Mouse (Mus musculus): ENCODE measurements around the gene Dcaf6. TPM values are rescaled to one million over a fixed set of nuclear protein-coding genes. Genes with fewer than 3 reads are reported as not detected.
A peak's percentile ranks its signal among the peaks of the same experiment; 100 is the strongest.

Gene Dcaf6
- polyA plus RNA-seq, 1 experiment: 46.6 TPM

GRCm38 (mm10) chr1:165291606-165292005 lies 168.7 kb downstream of the Dcaf6 start:
- Histone ChIP-seq H3K4me1 (ENCODE audit: control insufficient read depth, insufficient read depth, low read length) (no peaks in the 10 kb centered on the region), H3K4me3 (replicated peaks; ENCODE audit: insufficient read depth, low read depth, low read length) (no peak overlapping the region), H3K27me3 (ENCODE audit: control insufficient read depth, insufficient read depth, low read length) (no peaks in the 10 kb centered on the region), H3K27ac (ENCODE audit: insufficient read depth, low read length) (no peak overlapping the region)
- TF ChIP-seq POLR2A (IDR thresholded peaks at IDR 0.05; ENCODE audit: borderline replicate concordance, insufficient read depth, low read length): no peak
- no peak for TF ChIP-seq CTCF (IDR thresholded peaks at IDR 0.05; ENCODE audit: borderline replicate concordance, insufficient read depth, low read depth, low read length)
- no peak for DNase-seq
- 91% methylated on average over 6 of the region's 6 CpGs for WGBS

GRCm38 (mm10) chr1:165289831-165290230 lies 170.4 kb downstream of the Dcaf6 start:
- Histone ChIP-seq H3K4me3 (replicated peaks; ENCODE audit: insufficient read depth, low read depth, low read length) (no peak overlapping the region), H3K27ac (ENCODE audit: insufficient read depth, low read length) (no peak overlapping the region), H3K27me3 (ENCODE audit: control insufficient read depth, insufficient read depth, low read length) (no peaks in the 10 kb centered on the region), H3K4me1 (ENCODE audit: control insufficient read depth, insufficient read depth, low read length) (no peaks in the 10 kb centered on the region)
- 0 out of 2 replicates have a peak, but pooled peaks have one; percentile 8 for TF ChIP-seq CTCF (IDR thresholded peaks at IDR 0.05; ENCODE audit: borderline replicate concordance, insufficient read depth, low read depth, low read length)
- TF ChIP-seq POLR2A (IDR thresholded peaks at IDR 0.05; ENCODE audit: borderline replicate concordance, insufficient read depth, low read length): no peak
- DNase-seq: no peak
- WGBS: 90% methylated on average over 4 of the region's 4 CpGs

GRCm38 (mm10) chr1:165288165-165288564 lies 172.1 kb downstream of the Dcaf6 start:
- no peak overlapping the region for H3K27ac ChIP-seq (ENCODE audit: insufficient read depth, low read length)

GRCm38 (mm10) chr1:165284096-165284495 lies 176.2 kb downstream of the Dcaf6 start:
- no peaks in the 10 kb centered on the region for H3K27me3 ChIP-seq (ENCODE audit: control insufficient read depth, insufficient read depth, low read length)
- TF ChIP-seq POLR2A (IDR thresholded peaks at IDR 0.05; ENCODE audit: borderline replicate concordance, insufficient read depth, low read length) (no peak), CTCF (IDR thresholded peaks at IDR 0.05; ENCODE audit: borderline replicate concordance, insufficient read depth, low read depth, low read length) (no peak)
- H3K4me1 ChIP-seq (ENCODE audit: control insufficient read depth, insufficient read depth, low read length): no peaks in the 10 kb centered on the region
- 67% methylated on average over 7 of the region's 7 CpGs for WGBS
- no peak overlapping the region for H3K27ac ChIP-seq (ENCODE audit: insufficient read depth, low read length)
- no peak overlapping the region for H3K4me3 ChIP-seq (replicated peaks; ENCODE audit: insufficient read depth, low read depth, low read length)
- DNase-seq: no peak

More at GRCm38 (mm10) chr1:165288165-165288564, 172.1 kb downstream of the Dcaf6 start:
- DNase-seq: no peak
- Histone ChIP-seq H3K4me3 (replicated peaks; ENCODE audit: insufficient read depth, low read depth, low read length) (no peak overlapping the region), H3K27me3 (ENCODE audit: control insufficient read depth, insufficient read depth, low read length) (no peaks in the 10 kb centered on the region), H3K4me1 (ENCODE audit: control insufficient read depth, insufficient read depth, low read length) (no peaks in the 10 kb centered on the region)
- TF ChIP-seq CTCF (IDR thresholded peaks at IDR 0.05; ENCODE audit: borderline replicate concordance, insufficient read depth, low read depth, low read length) (no peak), POLR2A (IDR thresholded peaks at IDR 0.05; ENCODE audit: borderline replicate concordance, insufficient read depth, low read length) (no peak)
- WGBS: 89% methylated on average over 9 of the region's 9 CpGs

GRCm38 (mm10) chr1:165282967-165283345 lies 177.3 kb downstream of the Dcaf6 start:
- no peak for DNase-seq
- WGBS: 23% methylated on average over 7 of the region's 7 CpGs
- Histone ChIP-seq H3K27me3 (ENCODE audit: control insufficient read depth, insufficient read depth, low read length) (no peaks in the 10 kb centered on the region), H3K4me3 (replicated peaks; ENCODE audit: insufficient read depth, low read depth, low read length) (no peak overlapping the region), H3K27ac (ENCODE audit: insufficient read depth, low read length) (no peak overlapping the region), H3K4me1 (ENCODE audit: control insufficient read depth, insufficient read depth, low read length) (no peaks in the 10 kb centered on the region)
- TF ChIP-seq POLR2A (IDR thresholded peaks at IDR 0.05; ENCODE audit: borderline replicate concordance, insufficient read depth, low read length) (no peak), CTCF (IDR thresholded peaks at IDR 0.05; ENCODE audit: borderline replicate concordance, insufficient read depth, low read depth, low read length) (no peak)

GRCm38 (mm10) chr1:165282222-165282966 lies 177.9 kb downstream of the Dcaf6 start:
- Histone ChIP-seq H3K4me3 (replicated peaks; ENCODE audit: insufficient read depth, low read depth, low read length) (peak overlapping the region; percentile 35), H3K27ac (ENCODE audit: insufficient read depth, low read length) (no peak overlapping the region), H3K4me1 (ENCODE audit: control insufficient read depth, insufficient read depth, low read length) (no peaks in the 10 kb centered on the region), H3K27me3 (ENCODE audit: control insufficient read depth, insufficient read depth, low read length) (no peaks in the 10 kb centered on the region)
- TF ChIP-seq POLR2A (IDR thresholded peaks at IDR 0.05; ENCODE audit: borderline replicate concordance, insufficient read depth, low read length): no peak
- TF ChIP-seq CTCF (IDR thresholded peaks at IDR 0.05; ENCODE audit: borderline replicate concordance, insufficient read depth, low read depth, low read length): no peak
- peak in 1 of 2 experiments; percentile 21 for DNase-seq
- 2% methylated on average over 35 of the region's 35 CpGs for WGBS

- Histone ChIP-seq H3K27me3 (ENCODE audit: control insufficient read depth, insufficient read depth, low read length) (no peaks in the 10 kb centered on the region), H3K27ac (ENCODE audit: insufficient read depth, low read length) (no peak overlapping the region), H3K4me1 (ENCODE audit: control insufficient read depth, insufficient read depth, low read length) (no peaks in the 10 kb centered on the region), H3K4me3 (replicated peaks; ENCODE audit: insufficient read depth, low read depth, low read length) (peak overlapping the region; percentile 35)
- TF ChIP-seq CTCF (IDR thresholded peaks at IDR 0.05; ENCODE audit: borderline replicate concordance, insufficient read depth, low read depth, low read length) (no peak), POLR2A (IDR thresholded peaks at IDR 0.05; ENCODE audit: borderline replicate concordance, insufficient read depth, low read length) (no peak)
- 2% methylated on average over 62 of the region's 71 CpGs for WGBS
- DNase-seq: peak; percentile 24 to 34
Measured at GRCm38 (mm10) chr1:165281351-165282221, 178.7 kb downstream of the Dcaf6 start.
